Mouse (Mus musculus) midbrain, embryonic 16.5 days (tissue): ENCODE results near the gene Gm49339. TPM values are rescaled to one million over a fixed set of nuclear protein-coding genes. Genes with fewer than 3 reads are reported as not detected.
"Not testable (repeated sequence)": the region's sequence is repeated elsewhere in the genome, so short reads cannot be mapped to it uniquely, and the experiment has no call there.

ENCODE experiments used
- ATAC-seq: fragments of 200-750 bp; cut with Nextera tagmentation; 2 replicates; pipeline ENCODE4 v1.8.0; 2017; ENCODE audit warnings: moderate TSS enrichment
- H3K27ac ChIP-seq: fragments of 300-500 bp; sonication (generic); 2 replicates; pipeline ENCODE4 v1.5.1; 2014; ENCODE audit warnings: mild to moderate bottlenecking, low read length, mixed read lengths
- H3K27me3 ChIP-seq: fragments of 300-500 bp; sonication (generic); 2 replicates; pipeline ENCODE4 v1.6.1; 2014; ENCODE audit warnings: low read depth, low read length, mixed read lengths; ENCODE audit not compliant: control insufficient read depth, insufficient read depth
- H3K36me3 ChIP-seq: fragments of 300-500 bp; sonication (generic); 2 replicates; pipeline ENCODE4 v1.6.1; 2014; ENCODE audit warnings: mild to moderate bottlenecking, low read length, moderate library complexity, mixed read lengths; ENCODE audit not compliant: control insufficient read depth, insufficient read depth
- H3K4me1 ChIP-seq: fragments of 300-500 bp; sonication (generic); 2 replicates; pipeline ENCODE4 v1.6.1; 2014; ENCODE audit warnings: mild to moderate bottlenecking, low read length, mixed read lengths; ENCODE audit not compliant: control insufficient read depth, insufficient read depth
- H3K4me2 ChIP-seq: fragments of 300-500 bp; sonication (generic); 2 replicates; pipeline ENCODE4 v1.6.1; 2014; ENCODE audit warnings: mild to moderate bottlenecking, low read length, mixed read lengths
- H3K4me3 ChIP-seq: fragments of 300-500 bp; sonication (generic); 2 replicates; pipeline ENCODE4 v1.5.1; 2014; ENCODE audit warnings: low read depth, mild to moderate bottlenecking, low read length, moderate library complexity, mixed read lengths
- H3K9ac ChIP-seq: fragments of 300-500 bp; sonication (generic); 2 replicates; pipeline ENCODE4 v1.6.1; 2014; ENCODE audit warnings: low read depth, low read length, mixed read lengths
- H3K9me3 ChIP-seq: fragments of 300-500 bp; sonication (generic); replicated peaks from 2 replicates; pipeline ENCODE4 v1.6.1; 2014; ENCODE audit warnings: mild to moderate bottlenecking, low read length, mixed read lengths; ENCODE audit not compliant: control insufficient read depth, poor library complexity, severe bottlenecking
- WGBS: fragments of 180-500 bp; shearing (Covaris S2); extraction: QIAGEN DNeasy Blood & Tissue Kit; methylation state at CpG from one replicate; pipeline ENCODE4 v1.1.7; 2014; 5-methylcytosine and 5-hydroxymethylcytosine counted together
- polyA plus RNA-seq: library from polyadenylated mRNA; unstranded; fragments of >200 nt; fragmentation: Nextera tagmentation; extraction: Ambion mirVana; gene quantifications from 2 replicates; pipeline ENCODE4 v1.2.1, GENCODE M21; 2015

Gene Gm49339
- polyA plus RNA-seq, 1 experiment from 2014 or later = not detected

GRCm38 (mm10) chr10:51490691-51491090, 10.3 kb downstream of the Gm49339 start, which contains the start of gene Lilrb4a:
Gene Lilrb4a (plus strand): TSS chr10:51490956.
- H3K27ac ChIP-seq, ATAC-seq, H3K4me2 ChIP-seq, H3K9ac ChIP-seq, H3K36me3 ChIP-seq, H3K27me3 ChIP-seq, H3K4me1 ChIP-seq, H3K4me3 ChIP-seq, H3K9me3 ChIP-seq: not testable (repeated sequence)
- WGBS = no CpG with 5 or more reads among the region's 2 CpGs

GRCm38 (mm10) chr10:51520021-51520420, 39.6 kb downstream of the Gm49339 start:
- Histone ChIP-seq H3K4me2 (no peak overlapping the region), H3K9me3 (no peaks in the 10 kb centered on the region), H3K36me3 (no peaks in the 10 kb centered on the region), H3K4me1 (no peaks in the 10 kb centered on the region), H3K27ac (no peak overlapping the region), H3K27me3 (no peaks in the 10 kb centered on the region), H3K4me3 (no peak overlapping the region), H3K9ac (no peak overlapping the region)
- ATAC-seq = no peak

DNA sequence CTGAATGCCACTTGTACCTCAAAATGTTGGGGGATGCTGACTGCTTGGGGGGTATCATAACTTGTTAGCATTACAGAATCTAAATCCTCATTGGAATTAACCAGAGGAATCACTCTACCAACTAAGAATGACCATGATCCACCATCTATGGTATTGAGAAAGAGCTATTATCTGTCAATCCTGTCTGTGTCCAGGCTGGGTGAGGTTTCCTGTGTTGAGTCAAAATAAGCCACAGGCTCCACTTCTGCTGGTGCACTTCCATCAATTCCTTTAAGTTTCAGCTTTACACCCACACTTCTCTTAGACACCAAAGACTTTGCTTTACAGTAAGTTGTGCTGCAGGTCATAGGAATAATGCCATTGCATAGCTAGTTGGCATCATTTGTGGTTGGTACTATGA, 41.0 kb downstream of the Gm49339 start:
- Histone ChIP-seq H3K36me3 (no peaks in the 10 kb centered on the region), H3K27ac (no peak overlapping the region), H3K4me1 (no peaks in the 10 kb centered on the region), H3K27me3 (no peaks in the 10 kb centered on the region), H3K9ac (no peak overlapping the region), H3K9me3 (no peaks in the 10 kb centered on the region), H3K4me2 (no peak overlapping the region), H3K4me3 (no peak overlapping the region)
- ATAC-seq = no peak

DNA sequence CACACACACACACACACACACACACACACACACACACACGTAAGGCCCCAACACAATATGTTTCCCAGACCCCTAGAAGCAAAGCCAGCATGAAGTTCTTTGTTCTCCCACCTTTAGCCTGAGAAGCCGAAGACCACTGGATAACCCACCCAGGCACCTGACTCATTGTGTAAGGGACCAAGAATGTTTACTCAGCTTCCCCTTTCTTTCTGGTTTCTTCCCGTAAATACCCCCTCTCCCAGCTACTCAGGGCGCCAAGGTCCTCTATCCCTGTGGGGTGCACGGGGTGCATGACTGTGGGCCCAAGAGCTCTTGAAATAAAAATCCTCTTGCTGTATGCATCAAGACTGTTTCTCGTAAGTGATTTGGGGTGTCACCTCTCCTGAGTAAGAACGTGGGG, 45.7 kb downstream of the Gm49339 start:
- Histone ChIP-seq H3K9me3 (no peaks in the 10 kb centered on the region), H3K27me3 (no peaks in the 10 kb centered on the region), H3K27ac (no peak overlapping the region), H3K36me3 (no peaks in the 10 kb centered on the region), H3K9ac (no peak overlapping the region), H3K4me3 (no peak overlapping the region), H3K4me1 (no peaks in the 10 kb centered on the region), H3K4me2 (no peak overlapping the region)
- no peak for ATAC-seq
- WGBS = 60% methylated on average over 7 of the region's 7 CpGs

GRCm38 (mm10) chr10:51526633-51527032, 46.2 kb downstream of the Gm49339 start:
- WGBS = 72% methylated on average over 4 of the region's 4 CpGs
- no peak for ATAC-seq

DNA sequence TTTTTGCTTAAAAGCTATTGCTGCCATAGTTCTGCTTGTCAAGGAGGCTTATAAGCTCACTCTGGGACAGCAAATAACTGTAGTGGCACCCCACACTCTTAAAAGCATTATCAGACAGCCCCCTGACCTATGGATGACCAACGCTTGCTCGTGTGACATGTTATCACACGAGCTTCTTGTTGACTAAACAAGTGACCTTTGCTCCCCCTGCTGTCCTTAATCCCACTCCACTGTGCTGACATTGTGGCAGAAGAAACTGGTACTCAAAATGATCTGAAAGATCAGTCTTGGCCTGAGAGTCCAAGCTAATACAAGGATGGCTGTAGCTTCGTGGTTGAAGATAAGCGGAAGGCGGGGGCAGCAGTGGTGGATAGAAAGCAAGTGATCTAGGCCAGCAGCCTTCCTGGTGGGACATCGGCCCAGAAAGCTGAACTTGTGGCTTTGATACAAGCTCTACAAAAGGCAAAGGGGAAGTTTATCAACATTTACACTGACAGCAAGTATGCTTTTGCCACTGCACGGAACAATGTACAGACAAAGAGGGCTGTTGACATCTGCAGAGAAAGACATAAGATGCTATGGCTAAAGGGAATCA, 48.5 kb downstream of the Gm49339 start:
- no peaks in the 10 kb centered on the region for H3K4me1 ChIP-seq
- H3K4me2 ChIP-seq = no peak overlapping the region
- no peaks in the 10 kb centered on the region for H3K9me3 ChIP-seq
- H3K27me3 ChIP-seq = no peaks in the 10 kb centered on the region
- H3K9ac ChIP-seq = no peak overlapping the region
- no peak overlapping the region for H3K27ac ChIP-seq
- 65% methylated on average over 8 of the region's 8 CpGs for WGBS
- no peaks in the 10 kb centered on the region for H3K36me3 ChIP-seq
- H3K4me3 ChIP-seq = no peak overlapping the region
- no peak for ATAC-seq

More at GRCm38 (mm10) chr10:51526633-51527032, 46.2 kb downstream of the Gm49339 start:
- Histone ChIP-seq H3K4me1 (no peaks in the 10 kb centered on the region), H3K27ac (no peak overlapping the region), H3K4me3 (no peak overlapping the region), H3K4me2 (no peak overlapping the region), H3K36me3 (no peaks in the 10 kb centered on the region), H3K9ac (no peak overlapping the region), H3K27me3 (no peaks in the 10 kb centered on the region), H3K9me3 (no peaks in the 10 kb centered on the region)

- no peaks in the 10 kb centered on the region for H3K4me1 ChIP-seq
- no peak overlapping the region for H3K27ac ChIP-seq
- no peak overlapping the region for H3K4me3 ChIP-seq
- 58% methylated on average over 3 of the region's 3 CpGs for WGBS
- H3K36me3 ChIP-seq = no peaks in the 10 kb centered on the region
- no peak overlapping the region for H3K9ac ChIP-seq
- ATAC-seq = no peak
- no peaks in the 10 kb centered on the region for H3K27me3 ChIP-seq
- H3K9me3 ChIP-seq = no peaks in the 10 kb centered on the region
- no peak overlapping the region for H3K4me2 ChIP-seq
Measured at GRCm38 (mm10) chr10:51529497-51529896, 49.1 kb downstream of the Gm49339 start.

DNA sequence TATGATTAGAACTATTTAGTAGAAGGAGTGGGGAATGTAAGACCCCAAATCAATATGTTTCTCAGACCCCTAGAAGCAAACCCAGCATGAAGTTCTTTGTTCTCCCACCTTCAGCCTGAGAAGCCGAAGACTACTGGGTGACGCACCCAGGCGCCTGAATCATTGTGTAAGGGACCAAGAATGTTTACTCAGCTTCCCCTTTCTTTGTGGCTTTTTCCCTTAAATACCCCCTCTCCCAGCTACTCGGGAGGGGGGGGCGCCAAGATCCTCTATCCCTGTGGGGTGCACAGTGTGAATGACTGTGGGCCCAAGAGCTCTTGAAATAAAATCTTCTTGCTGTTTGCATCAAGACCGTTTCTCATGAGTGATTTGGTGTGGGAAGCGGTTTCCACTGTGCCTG, 50.4 kb downstream of the Gm49339 start:
- Histone ChIP-seq H3K36me3 (no peaks in the 10 kb centered on the region), H3K4me1 (no peaks in the 10 kb centered on the region), H3K27ac (no peak overlapping the region), H3K4me2 (no peak overlapping the region), H3K4me3 (no peak overlapping the region), H3K9ac (no peak overlapping the region), H3K9me3 (no peaks in the 10 kb centered on the region), H3K27me3 (no peaks in the 10 kb centered on the region)
- ATAC-seq = no peak
- WGBS = 89% methylated on average over 7 of the region's 7 CpGs
